Mouse (Mus musculus) skeletal muscle tissue, adult 2 months (tissue): Measurements from ENCODE around the gene 4930512M02Rik.
"Not testable (repeated sequence)": the region's sequence is repeated elsewhere in the genome, so short reads cannot be mapped to it uniquely, and the experiment has no call there.

Experiments used
- DNase-seq: peaks from one replicate; pipeline ENCODE4 v3.0.0-alpha.2; 2012; ENCODE audit warnings: low read depth, low spot score

Gene 4930512M02Rik

GRCm38 (mm10) chr11:11627735-11628134 lies at the start of gene 4930512M02Rik:
Gene 4930512M02Rik, minus strand, starts transcription at chr11:11627835.
- DNase-seq = not testable (repeated sequence)

DNA sequence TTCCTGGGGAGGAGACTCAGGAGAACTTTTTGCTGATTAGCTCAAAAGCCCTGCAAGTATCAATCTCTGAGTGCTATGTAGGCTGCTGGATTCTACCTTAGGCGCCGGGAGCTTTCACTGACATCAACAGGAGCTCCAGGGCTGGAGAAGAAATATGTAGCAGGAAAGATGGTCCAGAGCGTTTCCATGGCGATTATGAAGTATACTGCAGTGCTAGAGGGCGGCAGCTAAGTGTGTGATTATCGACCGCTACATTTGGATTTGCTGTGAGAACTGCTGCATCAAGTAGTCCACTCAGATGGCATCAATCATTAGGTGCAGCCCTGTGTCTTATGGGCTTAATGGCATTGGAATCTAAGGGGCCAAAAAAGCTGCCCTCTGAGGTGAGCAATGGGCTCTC lies 49.5 kb upstream of the 4930512M02Rik start:
- DNase-seq = no peak

DNA sequence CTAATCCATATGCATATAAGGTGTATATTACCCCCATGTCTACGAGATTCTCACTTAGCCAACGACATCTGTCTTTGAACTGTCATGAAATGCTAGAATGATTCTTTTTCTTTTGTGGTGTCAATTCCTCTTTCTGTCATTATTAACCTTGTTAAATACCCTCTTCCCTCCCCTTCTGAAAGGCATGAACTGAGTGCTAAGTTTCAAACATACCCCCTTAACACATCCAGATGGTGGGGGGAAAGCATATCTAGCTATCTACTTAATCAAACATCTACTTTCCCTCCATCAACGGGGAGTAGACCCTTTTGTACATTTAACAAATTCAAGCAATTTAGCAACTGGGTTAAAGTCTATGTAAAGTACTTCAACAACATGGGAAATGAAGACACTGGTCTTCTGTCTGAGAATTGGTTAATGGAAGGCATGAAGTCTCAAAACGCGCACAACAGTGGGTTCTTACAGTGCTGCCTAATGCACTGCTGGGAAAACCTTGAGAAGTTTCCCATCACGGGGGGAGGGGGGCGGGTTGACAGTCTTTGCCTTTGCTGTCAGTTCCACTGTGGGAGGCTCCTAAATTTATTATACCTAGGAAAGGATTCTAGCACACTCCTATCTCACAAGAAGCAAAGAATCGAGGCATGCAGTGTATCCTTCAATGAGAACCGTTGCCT lies 48.6 kb upstream of the 4930512M02Rik start:
- DNase-seq = no peak

GRCm38 (mm10) chr11:11675063-11675462 lies 47.4 kb upstream of the 4930512M02Rik start:
- no peak for DNase-seq

GRCm38 (mm10) chr11:11672974-11673373 lies 45.3 kb upstream of the 4930512M02Rik start:
- DNase-seq = no peak

- no peak for DNase-seq
Measured at GRCm38 (mm10) chr11:11667922-11668290, 40.3 kb upstream of the 4930512M02Rik start.

- DNase-seq = no peak
Measured at GRCm38 (mm10) chr11:11667254-11667921, 39.8 kb upstream of the 4930512M02Rik start.

- no peak for DNase-seq
Measured at GRCm38 (mm10) chr11:11660651-11661050, 33.0 kb upstream of the 4930512M02Rik start.

DNA sequence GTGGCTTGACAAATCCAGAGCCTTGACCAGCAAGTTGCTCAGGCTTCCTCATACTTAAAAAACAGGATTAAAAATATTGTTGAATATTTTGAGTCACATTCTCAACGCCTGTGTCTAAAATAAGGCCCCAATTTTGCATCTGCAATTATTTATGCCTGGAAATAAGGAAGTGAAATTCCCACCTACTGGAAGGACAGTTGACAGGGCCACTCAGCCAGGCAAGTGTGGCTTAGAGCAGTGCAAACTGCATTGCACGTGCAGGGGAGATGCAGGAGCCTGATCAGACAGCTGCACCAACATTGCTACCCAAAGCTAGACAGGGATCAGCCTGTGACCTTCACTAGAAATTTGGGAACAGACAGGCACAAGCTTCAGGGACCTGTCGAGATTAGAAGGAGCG lies 31.2 kb upstream of the 4930512M02Rik start:
- DNase-seq = no peak

GRCm38 (mm10) chr11:11657634-11658033 lies 30.0 kb upstream of the 4930512M02Rik start:
- DNase-seq = no peak

- DNase-seq = no peak
Measured at GRCm38 (mm10) chr11:11656995-11657530, 29.4 kb upstream of the 4930512M02Rik start.

DNA sequence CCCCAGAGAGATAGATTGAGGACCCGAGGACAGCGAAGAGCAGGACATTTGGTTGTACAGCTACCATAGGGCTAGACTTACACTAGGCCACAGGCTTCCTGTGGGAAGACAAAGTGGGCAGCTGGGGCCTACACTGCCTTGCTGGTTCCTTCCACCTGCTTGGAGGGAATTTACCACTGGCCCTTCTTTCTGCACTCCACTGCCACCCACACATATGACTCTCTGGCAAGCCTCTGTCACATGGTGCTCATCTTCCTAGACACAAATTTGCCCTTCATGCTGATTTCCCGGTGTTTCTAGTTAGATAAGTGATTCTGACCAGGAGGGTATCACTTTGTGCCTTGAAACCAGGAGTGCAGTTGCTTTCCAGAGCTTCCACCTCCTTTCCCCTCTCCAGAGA lies 28.8 kb upstream of the 4930512M02Rik start:
- DNase-seq = no peak

GRCm38 (mm10) chr11:11644303-11644702 lies 16.7 kb upstream of the 4930512M02Rik start:
- no peak for DNase-seq

DNA sequence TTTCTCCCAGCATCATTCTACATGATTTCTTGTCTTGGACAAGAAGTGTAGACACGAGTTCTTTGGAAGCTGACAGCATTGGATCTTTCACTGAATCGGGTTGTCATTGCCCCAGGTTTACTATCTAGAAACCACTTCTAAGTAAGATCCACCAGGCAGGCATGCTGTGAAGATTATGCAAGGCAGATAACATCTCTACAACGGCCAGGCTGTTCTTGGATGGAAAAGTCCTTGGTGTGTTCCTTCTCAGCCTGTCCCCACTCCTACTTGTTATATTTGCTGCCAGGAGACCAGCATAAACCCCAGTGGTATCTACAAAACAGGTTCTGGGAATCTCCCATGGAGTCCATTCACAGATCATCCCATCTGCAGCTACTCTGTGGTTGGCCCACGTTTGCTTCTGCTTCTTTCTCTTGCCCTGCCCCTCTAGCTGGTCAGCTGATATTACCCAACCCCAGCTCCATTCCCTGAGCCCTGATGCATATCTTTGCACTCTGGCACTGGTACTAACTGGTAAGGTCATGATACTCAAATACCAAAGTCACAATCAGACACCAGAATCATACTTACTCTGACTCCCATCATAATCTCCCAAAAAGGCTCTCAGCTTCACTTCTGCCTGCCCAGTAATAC lies 3.4 kb downstream of the 4930512M02Rik start:
- DNase-seq = no peak

- no peak for DNase-seq
Measured at GRCm38 (mm10) chr11:11609243-11609642, 18.4 kb downstream of the 4930512M02Rik start.

DNA sequence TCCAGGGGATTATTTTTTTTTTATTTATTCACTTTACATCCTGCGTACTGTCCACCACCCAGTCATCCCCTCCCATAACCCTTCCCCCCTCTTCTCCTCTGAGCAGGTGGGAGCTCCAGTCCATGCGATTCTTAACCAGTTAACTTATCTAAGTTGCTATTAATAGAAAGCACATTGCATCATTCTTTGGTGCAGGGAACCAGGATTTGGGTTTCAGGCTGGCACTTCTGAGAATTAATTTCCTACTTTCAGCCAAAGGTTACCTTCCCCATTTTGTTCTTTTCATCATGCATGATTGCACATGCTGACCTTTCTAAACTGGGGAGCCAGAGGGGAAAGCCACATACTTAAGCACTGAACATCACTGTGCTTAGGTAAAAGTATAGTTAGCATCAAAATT lies 40.3 kb downstream of the 4930512M02Rik start:
- no peak for DNase-seq

- no peak for DNase-seq
Measured at GRCm38 (mm10) chr11:11586423-11586822, 41.2 kb downstream of the 4930512M02Rik start.

DNA sequence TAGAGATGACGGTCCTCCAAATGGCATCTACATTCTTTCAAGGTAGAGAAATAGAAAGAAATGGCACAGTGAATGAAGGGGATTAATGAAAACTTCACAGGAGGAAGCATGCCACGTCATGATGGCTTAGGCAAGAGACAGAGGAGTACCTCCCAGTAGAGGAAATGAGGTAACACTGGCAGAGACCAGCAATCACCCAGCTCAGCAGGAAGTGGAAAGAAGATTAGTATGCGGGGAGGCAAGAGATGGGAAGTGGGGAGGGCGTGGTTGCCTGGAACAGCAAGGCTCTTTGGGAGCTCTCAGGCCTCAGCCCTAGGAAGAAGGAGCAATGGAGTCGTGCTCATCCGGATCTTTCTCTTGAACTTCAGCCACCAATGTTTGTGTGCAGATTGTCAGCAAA lies 53.9 kb downstream of the 4930512M02Rik start:
- no peak for DNase-seq

GRCm38 (mm10) chr11:11570747-11571146 lies 56.9 kb downstream of the 4930512M02Rik start:
- no peak for DNase-seq

DNA sequence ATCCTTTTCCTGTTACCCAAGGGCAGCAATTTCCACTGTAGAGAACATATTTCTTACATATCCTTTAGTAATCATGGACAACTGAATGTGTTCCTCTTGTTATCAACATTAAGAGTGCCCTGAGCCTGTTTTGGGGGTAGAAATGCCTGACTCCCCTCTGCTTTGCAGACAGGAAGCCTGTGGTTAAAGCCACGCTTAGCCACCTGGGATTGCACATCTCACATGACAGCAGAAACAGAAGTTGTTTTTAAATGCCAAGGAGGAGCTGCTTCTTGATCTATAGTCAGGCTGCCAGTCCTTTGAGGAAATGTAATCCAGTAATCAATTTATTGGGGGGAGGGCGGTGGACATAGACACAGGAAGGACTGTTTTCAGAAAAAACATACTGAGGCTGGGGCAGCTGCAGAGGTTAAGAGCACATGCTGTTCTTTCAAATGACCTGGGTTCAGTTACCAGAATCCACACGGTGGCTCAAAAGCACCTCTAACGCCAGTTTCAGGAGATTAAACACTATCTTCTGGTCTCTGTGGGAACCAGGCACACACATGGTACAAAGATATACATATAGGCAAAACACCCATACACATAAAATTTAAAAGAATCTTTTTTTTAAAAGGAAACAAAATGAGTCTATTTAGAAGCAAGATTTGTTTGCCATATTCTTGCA lies 58.0 kb downstream of the 4930512M02Rik start:
- no peak for DNase-seq

GRCm38 (mm10) chr11:11568033-11568432 lies 59.6 kb downstream of the 4930512M02Rik start:
- DNase-seq = no peak
